Comparison of ENCODE assay signal across 8 mouse cellular contexts in genomic region chr8:108910843-108911242, GRCm38 (mm10).
DNase-seq lines count a peak whose midpoint lies in the region; ATAC-seq and TF ChIP-seq lines count a peak whose summit lies in the region.

No protein-coding gene starts in this region.

- WGBS in hindbrain, embryonic 12.5 days = 82% methylated on average over 12 of the region's 12 CpGs
- 74% methylated on average over 12 of the region's 12 CpGs for WGBS in midbrain, embryonic 14.5 days

- H3K4me2 ChIP-seq in hindbrain, embryonic 12.5 days (replicated peaks) = no peak overlapping the region
- H3K4me2 ChIP-seq in midbrain, embryonic 14.5 days (ENCODE audit: low read length) = no peak overlapping the region

- peak overlapping the region; percentile 49 for H3K27ac ChIP-seq in embryonic fibroblast, embryonic 13.5 days (ENCODE audit: insufficient read depth, low read length)
- H3K27ac ChIP-seq in hindbrain, embryonic 12.5 days = peak overlapping the region; percentile 67
- peak overlapping the region; percentile 78 for H3K27ac ChIP-seq in midbrain, embryonic 14.5 days (replicated peaks; ENCODE audit: low read depth, low read length)

- H3K4me1 ChIP-seq in embryonic fibroblast, embryonic 13.5 days (ENCODE audit: control insufficient read depth, insufficient read depth, low read length) = peaks cover 10% of the 10 kb centered on the region
- peaks cover 54% of the 10 kb centered on the region for H3K4me1 ChIP-seq in hindbrain, embryonic 12.5 days
- peaks cover 37% of the 10 kb centered on the region for H3K4me1 ChIP-seq in midbrain, embryonic 14.5 days (ENCODE audit: control insufficient read depth, insufficient read depth, low read length)

- ATAC-seq in hindbrain, embryonic 12.5 days (ENCODE audit: low FRiP score) = no peak
- no peak for ATAC-seq in midbrain, embryonic 14.5 days (ENCODE audit: low FRiP score, low TSS enrichment)

- no peaks in the 10 kb centered on the region for H3K36me3 ChIP-seq in hindbrain, embryonic 12.5 days
- H3K36me3 ChIP-seq in midbrain, embryonic 14.5 days (ENCODE audit: control insufficient read depth, insufficient read depth, low read length) = 0 out of 2 replicates have a peak, but pooled peaks cover 3% of the 10 kb centered on the region

- no peak for TF ChIP-seq CTCF in embryonic fibroblast, embryonic 13.5 days (IDR thresholded peaks at IDR 0.05; ENCODE audit: borderline replicate concordance, insufficient read depth, low read length)

- H3K9ac ChIP-seq in hindbrain, embryonic 12.5 days = no peak overlapping the region
- H3K9ac ChIP-seq in midbrain, embryonic 14.5 days (replicated peaks; ENCODE audit: low read length) = no peak overlapping the region

- no peaks in the 10 kb centered on the region for H3K27me3 ChIP-seq in hindbrain, embryonic 12.5 days
- H3K27me3 ChIP-seq in midbrain, embryonic 14.5 days (ENCODE audit: control insufficient read depth, insufficient read depth, low read length) = no peaks in the 10 kb centered on the region

- peak; percentile 30 to 44 for DNase-seq in left cerebral cortex, postnatal 10 days (ENCODE audit: extremely low spot score in 1 of 2, low spot score in 2 of 2)
- DNase-seq in left cerebral cortex, adult 8-10 months (ENCODE audit: low spot score in 2 of 2) = no peak
- no peak for DNase-seq in midbrain, embryonic 14.5 days
- DNase-seq in urinary bladder, adult 18-20 months (ENCODE audit: low spot score in 2 of 2) = no peak
- DNase-seq in yolk sac, embryonic 10.5 days (ENCODE audit: low spot score) = no peak
- DNase-seq in B cell, adult 2 months = no peak

- TF ChIP-seq POLR2A in embryonic fibroblast, embryonic 13.5 days (IDR thresholded peaks at IDR 0.05; ENCODE audit: low read depth, low read length) = no peak

- H3K4me3 ChIP-seq in embryonic fibroblast, embryonic 13.5 days (ENCODE audit: insufficient read depth, low read length) = no peak overlapping the region
- H3K4me3 ChIP-seq in hindbrain, embryonic 12.5 days = no peak overlapping the region
- no peak overlapping the region for H3K4me3 ChIP-seq in midbrain, embryonic 14.5 days (replicated peaks; ENCODE audit: low read depth, low read length)

- H3K9me3 ChIP-seq in hindbrain, embryonic 12.5 days (replicated peaks) = no peaks in the 10 kb centered on the region
- no peaks in the 10 kb centered on the region for H3K9me3 ChIP-seq in midbrain, embryonic 14.5 days (ENCODE audit: control insufficient read depth, low read length)

- intact Hi-C loops in left cerebral cortex, postnatal 10 days (cut with DNase I) = loop anchor here (5.0 kb wide), 1 partner anchor 119 kb away; no protein-coding TSS in a partner anchor

Comparison
In these comparisons a context has a peak if more than half of its experiments do, and no peak if none do; other contexts are left out.
1. DNase-seq: peak in left cerebral cortex, postnatal 10 days (2 of 2); none in left cerebral cortex, adult 8-10 months (0 of 2), midbrain, embryonic 14.5 days (single experiment), urinary bladder, adult 18-20 months (0 of 2), yolk sac, embryonic 10.5 days (single experiment) and B cell, adult 2 months (0 of 2).
2. Peak in every context shown above with its lines, with median percentiles within 50 percentile points of each other: H3K27ac ChIP-seq.